Mouse (Mus musculus): ENCODE data around the gene Gphn.

GRCm38 (mm10) chr12:78641220-78641619 lies 415.0 kb downstream of the Gphn start:
- TF ChIP-seq CTCF (IDR thresholded peaks at IDR 0.05; ENCODE audit: insufficient read depth, low read depth, low read length) (no peak), POLR2A (IDR thresholded peaks at IDR 0.05; ENCODE audit: insufficient read depth, low read depth, low read length) (no peak)

Data from olfactory bulb, adult 2 months (tissue).